Mouse (Mus musculus): ENCODE measurements around the gene Nfix. TPM values are rescaled to one million over a fixed set of nuclear protein-coding genes. Genes with fewer than 3 reads are reported as not detected.
A peak's percentile ranks its signal among the peaks of the same experiment; 100 is the strongest.

The Nfix gene
- polyA plus RNA-seq, 1 experiment from 2014 or later: 10.9 TPM

DNA sequence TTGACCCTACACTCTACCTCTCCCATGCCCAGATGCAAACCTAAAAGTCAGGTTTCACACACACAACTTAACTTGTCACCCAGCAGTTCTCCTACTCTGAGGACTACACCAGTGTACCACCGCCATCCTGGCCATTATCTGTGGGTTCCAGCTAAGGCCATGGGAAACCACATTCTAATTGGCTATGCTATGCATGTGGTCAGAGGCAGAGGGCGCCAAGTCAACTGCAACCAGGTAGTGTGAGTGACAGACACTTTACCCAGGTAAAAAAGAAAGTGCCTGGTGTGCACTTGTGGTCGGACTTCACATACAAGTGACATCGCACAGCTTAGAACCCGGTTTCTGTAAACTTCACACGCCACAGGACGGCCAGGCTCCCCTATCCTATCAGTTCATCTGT, 41.0 kb downstream of the Nfix start:
- H3K27me3 ChIP-seq (ENCODE audit: control insufficient read depth, insufficient read depth, low read length): peaks cover 68% of the 10 kb centered on the region
- H3K27ac ChIP-seq (ENCODE audit: low read depth, low read length): no peak overlapping the region
- WGBS: 71% methylated on average over 7 of the region's 7 CpGs
- H3K36me3 ChIP-seq (ENCODE audit: control insufficient read depth, insufficient read depth, low read length): no peaks in the 10 kb centered on the region
- H3K4me3 ChIP-seq (ENCODE audit: low read length): no peak overlapping the region
- H3K4me2 ChIP-seq (replicated peaks; ENCODE audit: low read depth, low read length): no peak overlapping the region
- no peaks in the 10 kb centered on the region for H3K9me3 ChIP-seq (ENCODE audit: control insufficient read depth, low read length)
- H3K4me1 ChIP-seq (ENCODE audit: control insufficient read depth, insufficient read depth, low read length): peaks cover 5% of the 10 kb centered on the region; the same call in 1 of the 2 replicates
- ATAC-seq (ENCODE audit: low FRiP score, low TSS enrichment): no peak
- no peak overlapping the region for H3K9ac ChIP-seq (ENCODE audit: low read depth, low read length)

DNA sequence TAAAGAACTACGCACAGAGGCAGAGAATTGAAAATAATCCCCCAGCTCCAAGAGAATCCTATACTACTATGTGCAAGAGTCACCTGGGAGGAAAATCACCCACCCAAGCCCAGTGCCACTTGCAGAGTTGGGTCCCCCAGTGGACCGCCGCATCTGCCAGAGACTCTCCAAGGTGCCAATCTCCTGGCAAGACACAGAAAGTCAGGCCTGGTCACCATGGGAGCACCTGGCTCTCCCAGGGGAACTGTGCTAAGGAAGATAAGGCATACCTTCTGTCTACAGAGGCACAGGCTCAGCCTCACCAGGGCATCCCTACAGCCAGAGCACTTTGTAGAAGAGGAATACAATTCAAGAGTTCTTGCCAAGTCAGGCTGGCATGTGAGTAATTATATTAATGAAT, 41.8 kb downstream of the Nfix start:
- Histone ChIP-seq H3K36me3 (ENCODE audit: control insufficient read depth, insufficient read depth, low read length) (no peaks in the 10 kb centered on the region), H3K27ac (ENCODE audit: low read depth, low read length) (no peak overlapping the region), H3K9me3 (ENCODE audit: control insufficient read depth, low read length) (no peaks in the 10 kb centered on the region), H3K4me3 (ENCODE audit: low read length) (no peak overlapping the region), H3K27me3 (ENCODE audit: control insufficient read depth, insufficient read depth, low read length) (peaks cover 68% of the 10 kb centered on the region), H3K4me2 (replicated peaks; ENCODE audit: low read depth, low read length) (no peak overlapping the region), H3K4me1 (ENCODE audit: control insufficient read depth, insufficient read depth, low read length) (peaks cover 5% of the 10 kb centered on the region; the same call in 1 of the 2 replicates), H3K9ac (ENCODE audit: low read depth, low read length) (no peak overlapping the region)
- ATAC-seq (ENCODE audit: low FRiP score, low TSS enrichment): no peak
- WGBS: 96% methylated on average over 3 of the region's 3 CpGs

DNA sequence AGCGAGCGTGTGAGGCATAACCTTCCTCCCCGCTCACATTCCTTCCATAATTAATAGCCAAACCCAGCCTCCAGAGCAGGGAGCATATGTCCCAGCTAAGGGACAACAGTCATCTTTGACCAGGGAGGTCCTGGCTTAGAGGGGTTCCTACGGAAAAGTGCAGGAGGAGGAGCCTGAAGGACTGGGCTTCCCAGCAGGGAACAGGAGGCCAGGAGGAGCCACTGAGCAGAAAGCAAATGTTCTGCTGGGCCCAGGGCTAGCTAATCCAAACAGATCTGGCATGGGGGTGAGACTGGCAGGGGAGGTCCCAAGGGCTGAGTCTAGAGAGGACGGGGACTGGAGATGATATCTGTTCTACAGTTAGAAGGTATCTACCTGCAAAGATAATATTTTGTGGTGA, 42.6 kb downstream of the Nfix start:
- no peak overlapping the region for H3K27ac ChIP-seq (ENCODE audit: low read depth, low read length)
- H3K27me3 ChIP-seq (ENCODE audit: control insufficient read depth, insufficient read depth, low read length): peaks cover 69% of the 10 kb centered on the region
- H3K9ac ChIP-seq (ENCODE audit: low read depth, low read length): no peak overlapping the region
- 33% methylated on average over 5 of the region's 5 CpGs for WGBS
- no peak overlapping the region for H3K4me2 ChIP-seq (replicated peaks; ENCODE audit: low read depth, low read length)
- H3K4me1 ChIP-seq (ENCODE audit: control insufficient read depth, insufficient read depth, low read length): peaks cover 5% of the 10 kb centered on the region; the same call in 1 of the 2 replicates
- no peaks in the 10 kb centered on the region for H3K36me3 ChIP-seq (ENCODE audit: control insufficient read depth, insufficient read depth, low read length)
- H3K9me3 ChIP-seq (ENCODE audit: control insufficient read depth, low read length): no peaks in the 10 kb centered on the region
- H3K4me3 ChIP-seq (ENCODE audit: low read length): no peak overlapping the region
- no peak for ATAC-seq (ENCODE audit: low FRiP score, low TSS enrichment)

DNA sequence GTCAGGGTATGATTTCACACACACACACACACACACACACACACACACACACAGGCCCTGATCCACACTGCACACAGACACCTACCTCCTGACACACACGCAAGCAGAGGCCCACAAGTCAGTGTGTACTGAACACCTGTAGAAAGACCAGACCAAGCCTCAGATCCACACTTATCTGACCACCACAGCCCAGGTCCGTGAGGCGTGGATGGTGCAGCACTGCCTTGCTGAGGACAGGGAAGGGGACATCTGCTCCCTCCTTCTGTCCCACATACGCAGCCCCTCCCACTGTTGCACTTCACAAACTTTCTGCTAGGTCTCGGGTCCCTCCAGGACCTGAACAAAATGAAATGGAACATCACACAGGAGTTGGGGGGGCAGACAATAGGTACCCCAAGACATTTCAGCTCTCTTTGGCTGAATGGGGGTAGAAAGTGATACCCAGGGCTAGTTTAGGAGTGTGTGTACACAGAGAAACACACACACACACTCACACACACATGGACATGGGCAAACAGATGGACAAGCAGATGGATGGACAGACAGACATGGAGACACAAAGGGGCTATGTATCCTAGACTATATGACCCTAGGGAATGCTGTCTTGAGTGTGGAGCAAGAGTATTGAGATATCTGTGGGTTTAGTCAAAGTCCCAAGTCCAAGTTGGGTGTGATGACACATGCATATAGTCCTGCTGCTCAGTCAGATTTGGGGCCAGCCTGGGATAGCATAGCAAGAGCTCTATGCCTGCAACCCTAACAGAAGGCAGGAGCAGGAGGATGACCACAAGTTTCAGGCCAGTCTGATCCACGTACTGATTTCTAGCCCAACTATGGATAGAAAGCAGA, 47.2 kb downstream of the Nfix start:
- H3K4me3 ChIP-seq (ENCODE audit: low read length): no peak overlapping the region
- no peaks in the 10 kb centered on the region for H3K9me3 ChIP-seq (ENCODE audit: control insufficient read depth, low read length)
- H3K27me3 ChIP-seq (ENCODE audit: control insufficient read depth, insufficient read depth, low read length): peaks cover 75% of the 10 kb centered on the region
- no peak overlapping the region for H3K9ac ChIP-seq (ENCODE audit: low read depth, low read length)
- ATAC-seq (ENCODE audit: low FRiP score, low TSS enrichment): no peak
- H3K4me1 ChIP-seq (ENCODE audit: control insufficient read depth, insufficient read depth, low read length): peaks cover 5% of the 10 kb centered on the region; the same call in 1 of the 2 replicates
- no peak overlapping the region for H3K27ac ChIP-seq (ENCODE audit: low read depth, low read length)
- no peak overlapping the region for H3K4me2 ChIP-seq (replicated peaks; ENCODE audit: low read depth, low read length)
- H3K36me3 ChIP-seq (ENCODE audit: control insufficient read depth, insufficient read depth, low read length): no peaks in the 10 kb centered on the region
- 66% methylated on average over 6 of the region's 6 CpGs for WGBS

DNA sequence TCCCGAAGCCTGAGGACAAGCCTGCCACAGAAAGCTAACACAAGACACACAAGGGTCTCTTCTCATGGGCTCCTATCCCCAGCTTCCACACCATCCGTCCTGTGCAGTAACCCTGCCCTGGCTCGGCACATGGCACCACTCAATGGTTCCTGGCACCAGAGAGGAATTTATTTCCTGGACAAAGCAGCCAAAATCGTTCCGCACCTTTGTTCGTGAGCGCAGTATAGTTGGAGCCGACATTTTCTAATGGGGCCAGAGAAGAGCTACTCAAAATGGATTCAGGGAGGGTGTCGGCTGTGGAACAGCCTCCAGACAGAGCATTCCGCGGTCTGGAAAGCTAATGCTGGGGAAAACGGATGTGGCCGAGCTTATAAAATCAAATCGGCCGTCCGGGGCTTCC, 50.6 kb downstream of the Nfix start:
- no peak overlapping the region for H3K4me2 ChIP-seq (replicated peaks; ENCODE audit: low read depth, low read length)
- peaks cover 85% of the 10 kb centered on the region for H3K27me3 ChIP-seq (ENCODE audit: control insufficient read depth, insufficient read depth, low read length)
- H3K9me3 ChIP-seq (ENCODE audit: control insufficient read depth, low read length): no peaks in the 10 kb centered on the region
- peaks cover 7% of the 10 kb centered on the region; the same call in 1 of the 2 replicates for H3K4me1 ChIP-seq (ENCODE audit: control insufficient read depth, insufficient read depth, low read length)
- no peak for ATAC-seq (ENCODE audit: low FRiP score, low TSS enrichment)
- H3K36me3 ChIP-seq (ENCODE audit: control insufficient read depth, insufficient read depth, low read length): no peaks in the 10 kb centered on the region
- WGBS: 68% methylated on average over 16 of the region's 16 CpGs
- no peak overlapping the region for H3K4me3 ChIP-seq (ENCODE audit: low read length)
- H3K27ac ChIP-seq (ENCODE audit: low read depth, low read length): no peak overlapping the region
- H3K9ac ChIP-seq (ENCODE audit: low read depth, low read length): no peak overlapping the region

DNA sequence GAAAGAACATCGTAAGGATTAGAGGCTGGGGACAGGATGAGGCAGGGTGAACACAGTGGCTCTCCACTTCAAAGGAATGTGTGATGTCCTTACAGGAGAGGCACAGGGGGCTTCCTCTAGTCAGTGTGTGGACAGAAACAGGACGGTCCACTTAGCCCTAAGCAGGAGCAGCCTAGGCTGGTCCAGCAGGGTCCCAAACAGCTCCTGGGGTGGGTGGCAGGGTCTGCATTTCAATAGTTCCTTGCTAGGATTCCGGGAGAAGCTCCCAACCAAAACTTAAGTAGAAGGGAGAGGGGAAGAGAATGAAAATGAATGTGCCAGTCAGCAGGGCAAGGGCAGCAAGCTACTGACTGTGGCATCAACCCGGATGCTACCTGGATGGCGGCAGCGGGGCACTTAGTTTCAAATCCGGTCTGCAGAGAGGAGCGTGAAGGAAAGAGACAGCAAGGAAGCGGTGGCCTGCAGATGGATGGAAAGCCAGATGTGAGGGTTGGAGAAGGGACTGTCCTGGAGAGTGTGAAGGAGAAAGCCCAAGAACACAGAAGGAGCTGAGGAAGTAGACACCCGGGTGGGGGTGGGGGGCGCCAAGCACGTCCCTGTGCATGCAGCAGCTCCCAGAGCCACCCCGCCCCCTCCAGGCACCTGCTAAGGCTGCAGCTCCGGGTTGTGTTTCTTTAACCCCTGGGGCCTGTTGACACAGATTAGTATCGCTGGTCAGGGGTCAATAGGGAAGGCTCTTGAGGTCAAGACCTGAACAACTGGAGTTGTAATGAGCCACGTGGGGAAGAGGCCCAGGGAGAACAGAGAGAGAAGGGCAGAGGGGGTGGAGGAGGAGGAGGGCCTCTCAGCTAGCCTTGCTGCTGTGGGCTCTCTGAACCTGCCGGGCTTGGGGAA, 54.9 kb downstream of the Nfix start:
- 8% methylated on average over 17 of the region's 17 CpGs for WGBS
- Histone ChIP-seq H3K9ac (ENCODE audit: low read depth, low read length) (no peak overlapping the region; the same call in 1 of the 2 replicates), H3K4me1 (ENCODE audit: control insufficient read depth, insufficient read depth, low read length) (peaks cover 44% of the 10 kb centered on the region), H3K36me3 (ENCODE audit: control insufficient read depth, insufficient read depth, low read length) (no peaks in the 10 kb centered on the region), H3K9me3 (ENCODE audit: control insufficient read depth, low read length) (no peaks in the 10 kb centered on the region), H3K4me2 (replicated peaks; ENCODE audit: low read depth, low read length) (no peak overlapping the region), H3K27me3 (ENCODE audit: control insufficient read depth, insufficient read depth, low read length) (peaks cover 81% of the 10 kb centered on the region), H3K4me3 (ENCODE audit: low read length) (0 out of 2 replicates have a peak overlapping the region, but pooled peaks have one; percentile 1), H3K27ac (ENCODE audit: low read depth, low read length) (peak overlapping the region; percentile 30; the same call in 1 of the 2 replicates)
- peak; percentile 14; the same call in 1 of the 2 replicates for ATAC-seq (ENCODE audit: low FRiP score, low TSS enrichment)

DNA sequence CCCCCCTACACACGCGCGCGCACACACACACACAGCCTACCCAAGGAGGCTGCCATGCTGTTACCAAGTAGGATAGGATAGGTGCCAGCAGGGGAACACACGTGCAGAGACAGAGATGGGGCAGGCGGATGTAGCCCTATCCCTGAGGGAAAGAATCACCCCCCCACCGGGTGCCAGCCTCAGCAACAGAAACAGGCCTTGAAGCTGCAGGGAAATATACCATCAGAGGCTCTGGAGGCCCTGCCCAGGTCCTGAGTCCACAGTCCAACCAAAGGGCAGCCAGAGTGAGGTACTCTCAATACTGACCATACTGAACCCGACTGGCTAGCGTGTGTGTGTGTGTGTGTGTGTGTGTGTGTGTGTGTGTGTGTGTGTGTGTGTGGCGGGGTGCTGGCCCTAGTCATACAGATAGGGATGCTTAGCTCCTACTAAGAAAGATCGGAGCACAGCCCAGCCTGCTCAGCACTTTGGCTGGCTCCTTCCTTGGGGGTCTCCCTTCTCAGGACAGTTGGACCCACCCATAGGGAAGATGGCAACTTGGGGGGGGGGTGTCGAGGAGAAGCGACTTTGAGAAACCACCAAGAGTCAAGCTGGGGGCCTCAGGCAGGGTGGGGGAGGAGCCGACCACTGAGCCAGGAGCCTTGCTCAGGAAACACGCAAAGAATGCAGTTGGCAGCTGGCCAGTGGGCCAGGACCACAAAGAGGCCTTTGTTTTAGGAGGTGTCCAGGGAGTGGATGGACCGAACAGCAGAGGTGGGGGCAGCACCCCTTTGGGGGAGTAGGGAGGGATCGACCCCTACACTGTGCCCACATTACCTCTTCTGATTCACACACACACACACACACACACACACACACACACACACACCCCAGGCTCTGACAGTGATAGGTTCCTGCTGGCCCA, 56.4 kb downstream of the Nfix start:
- 8% methylated on average over 17 of the region's 17 CpGs for WGBS
- Histone ChIP-seq H3K9ac (ENCODE audit: low read depth, low read length) (peak overlapping the region; percentile 23; the same call in 1 of the 2 replicates), H3K27me3 (ENCODE audit: control insufficient read depth, insufficient read depth, low read length) (peaks cover 81% of the 10 kb centered on the region), H3K4me3 (ENCODE audit: low read length) (no peak overlapping the region), H3K36me3 (ENCODE audit: control insufficient read depth, insufficient read depth, low read length) (no peaks in the 10 kb centered on the region), H3K27ac (ENCODE audit: low read depth, low read length) (peak overlapping the region; percentile 80; the same call in 1 of the 2 replicates), H3K4me1 (ENCODE audit: control insufficient read depth, insufficient read depth, low read length) (peaks cover 45% of the 10 kb centered on the region), H3K9me3 (ENCODE audit: control insufficient read depth, low read length) (no peaks in the 10 kb centered on the region), H3K4me2 (replicated peaks; ENCODE audit: low read depth, low read length) (peak overlapping the region; percentile 17)
- peak; percentile 60 for ATAC-seq (ENCODE audit: low FRiP score, low TSS enrichment)

DNA sequence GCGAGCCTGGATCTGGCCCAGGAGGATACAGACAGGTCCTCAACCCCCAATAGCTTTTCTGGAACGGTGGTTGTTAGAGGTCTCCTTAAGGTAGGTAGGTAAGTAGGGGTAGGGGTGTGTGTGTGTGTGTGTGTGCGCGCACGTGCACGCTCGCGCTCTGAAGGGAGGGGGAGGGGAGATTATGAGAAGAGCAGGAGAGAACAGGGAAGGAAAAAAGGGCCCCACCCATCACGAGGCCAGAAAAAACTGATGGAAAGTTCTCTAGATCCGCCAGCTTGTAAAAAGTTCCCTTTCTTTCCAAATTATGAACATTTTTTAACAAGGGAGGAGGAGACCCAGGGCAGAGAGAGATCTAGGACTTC, 57.1 kb downstream of the Nfix start:
- Histone ChIP-seq H3K4me3 (ENCODE audit: low read length) (no peak overlapping the region; the same call in 1 of the 2 replicates), H3K36me3 (ENCODE audit: control insufficient read depth, insufficient read depth, low read length) (no peaks in the 10 kb centered on the region), H3K4me1 (ENCODE audit: control insufficient read depth, insufficient read depth, low read length) (peaks cover 52% of the 10 kb centered on the region), H3K9me3 (ENCODE audit: control insufficient read depth, low read length) (no peaks in the 10 kb centered on the region), H3K9ac (ENCODE audit: low read depth, low read length) (0 out of 2 replicates have a peak overlapping the region, but pooled peaks have one; percentile 42), H3K27me3 (ENCODE audit: control insufficient read depth, insufficient read depth, low read length) (peaks cover 82% of the 10 kb centered on the region), H3K27ac (ENCODE audit: low read depth, low read length) (peak overlapping the region; percentile 80; the same call in 1 of the 2 replicates), H3K4me2 (replicated peaks; ENCODE audit: low read depth, low read length) (peak overlapping the region; percentile 13; the same call in 1 of the 2 replicates)
- ATAC-seq (ENCODE audit: low FRiP score, low TSS enrichment): no peak; the same call in 1 of the 2 replicates
- WGBS: 10% methylated on average over 10 of the region's 10 CpGs
